Mouse (Mus musculus): ENCODE data around the gene Hrg. TPM values are rescaled to one million over a fixed set of nuclear protein-coding genes. Genes with fewer than 3 reads are reported as not detected.
"Not testable (repeated sequence)": the region's sequence is repeated elsewhere in the genome, so short reads cannot be mapped to it uniquely, and the experiment has no call there.

The Hrg gene
- polyA plus RNA-seq, 1 experiment from 2014 or later = 0.08 TPM

DNA sequence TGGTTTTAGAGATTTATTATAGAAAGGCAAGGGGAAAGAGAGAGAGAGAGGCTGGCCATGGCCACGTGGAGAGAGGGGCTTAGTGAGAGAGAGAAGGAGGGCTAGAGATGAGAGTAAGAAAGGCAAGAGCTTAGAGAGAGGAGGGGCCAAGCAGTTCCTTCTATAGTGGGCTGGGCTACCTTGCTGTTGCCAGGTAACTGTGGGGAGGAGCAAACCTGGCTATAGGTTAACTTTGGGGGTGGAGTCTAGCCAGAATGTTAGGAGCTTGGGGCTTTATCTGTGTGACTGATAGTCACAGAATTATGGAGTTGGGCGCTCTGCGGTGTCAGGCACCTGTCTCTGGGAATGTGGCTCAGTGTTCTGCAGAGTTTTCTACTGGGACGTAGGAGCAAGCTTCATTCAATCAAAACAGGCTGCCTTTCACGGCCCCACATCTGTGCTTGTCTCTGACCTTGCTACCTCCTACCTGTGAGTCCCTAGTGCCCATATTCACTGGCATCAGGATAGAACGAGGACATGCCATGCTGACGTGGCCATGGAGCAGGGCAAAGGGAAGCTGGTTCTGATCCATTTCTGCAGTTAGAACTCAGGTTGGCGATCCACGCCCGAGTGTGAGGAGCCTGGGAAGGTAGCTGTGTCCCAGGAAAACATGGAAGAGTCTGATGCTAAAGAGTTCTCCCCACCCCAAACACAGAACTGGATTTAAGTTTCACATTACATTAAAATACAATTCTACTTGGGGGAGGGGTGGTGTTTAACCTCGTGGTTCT, 19.3 kb upstream of the Hrg start:
- DNase-seq (ENCODE audit: low spot score) = no peak
- 79% methylated on average over 11 of the region's 11 CpGs for WGBS

DNA sequence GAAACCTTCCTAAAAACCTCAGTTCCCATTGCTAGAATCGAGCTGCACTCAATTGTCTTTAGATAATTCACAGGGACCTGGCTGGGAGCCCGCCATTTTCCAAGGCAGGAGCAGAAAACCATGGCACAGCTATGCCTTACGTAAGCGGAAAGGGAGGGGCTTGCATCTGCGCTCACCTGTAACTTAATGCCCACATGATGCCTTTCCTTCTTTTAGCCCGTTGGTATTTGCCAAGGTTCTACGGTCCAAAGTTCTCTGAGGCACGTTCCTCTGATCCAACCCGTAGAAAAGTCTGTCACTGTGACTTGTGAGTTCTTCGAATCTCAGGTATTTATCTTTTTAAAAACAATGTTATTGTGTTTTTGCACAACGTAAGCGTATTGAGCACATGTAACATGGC, 13.2 kb upstream of the Hrg start:
- Histone ChIP-seq H3K27ac (no peak overlapping the region), H3K9me3 (no peaks in the 10 kb centered on the region), H3K4me1 (no peaks in the 10 kb centered on the region), H3K4me3 (no peak overlapping the region), H3K27me3 (ENCODE audit: insufficient read depth, poor library complexity, severe bottlenecking) (no peaks in the 10 kb centered on the region), H3K36me3 (no peaks in the 10 kb centered on the region)
- DNase-seq (ENCODE audit: low spot score) = no peak
- 85% methylated on average over 12 of the region's 12 CpGs for WGBS

More for the DNA sequence above, 19.3 kb upstream of the Hrg start:
- Histone ChIP-seq H3K27me3 (ENCODE audit: insufficient read depth, poor library complexity, severe bottlenecking) (no peaks in the 10 kb centered on the region), H3K4me1 (no peaks in the 10 kb centered on the region), H3K9me3 (no peaks in the 10 kb centered on the region), H3K4me3 (no peak overlapping the region), H3K27ac (no peak overlapping the region), H3K36me3 (no peaks in the 10 kb centered on the region)

DNA sequence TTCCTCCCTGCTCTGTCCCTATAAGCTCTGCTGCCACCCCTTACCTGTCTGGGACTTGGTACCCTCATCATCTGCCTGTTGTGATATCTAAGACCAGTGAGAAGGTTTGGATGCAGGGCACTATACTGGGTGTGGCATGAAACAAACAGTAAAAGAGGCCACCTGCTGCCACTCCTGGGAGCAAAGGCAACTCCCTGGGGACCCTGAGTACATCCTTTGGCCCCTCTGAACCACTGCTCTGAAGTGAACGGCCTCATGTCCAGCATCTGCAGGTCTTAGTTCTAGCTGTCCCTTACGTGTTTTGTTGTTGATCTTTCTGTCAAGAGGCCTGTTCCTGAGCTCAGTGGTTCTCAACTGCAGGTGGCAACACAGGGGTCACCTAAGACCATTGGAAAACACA, 12.3 kb upstream of the Hrg start:
- H3K27me3 ChIP-seq (ENCODE audit: insufficient read depth, poor library complexity, severe bottlenecking) = no peaks in the 10 kb centered on the region
- no peak overlapping the region for H3K4me3 ChIP-seq
- H3K36me3 ChIP-seq = no peaks in the 10 kb centered on the region
- no peaks in the 10 kb centered on the region for H3K9me3 ChIP-seq
- no peak overlapping the region for H3K27ac ChIP-seq
- WGBS = 75% methylated on average over 2 of the region's 2 CpGs
- H3K4me1 ChIP-seq = no peaks in the 10 kb centered on the region
- DNase-seq (ENCODE audit: low spot score) = no peak

DNA sequence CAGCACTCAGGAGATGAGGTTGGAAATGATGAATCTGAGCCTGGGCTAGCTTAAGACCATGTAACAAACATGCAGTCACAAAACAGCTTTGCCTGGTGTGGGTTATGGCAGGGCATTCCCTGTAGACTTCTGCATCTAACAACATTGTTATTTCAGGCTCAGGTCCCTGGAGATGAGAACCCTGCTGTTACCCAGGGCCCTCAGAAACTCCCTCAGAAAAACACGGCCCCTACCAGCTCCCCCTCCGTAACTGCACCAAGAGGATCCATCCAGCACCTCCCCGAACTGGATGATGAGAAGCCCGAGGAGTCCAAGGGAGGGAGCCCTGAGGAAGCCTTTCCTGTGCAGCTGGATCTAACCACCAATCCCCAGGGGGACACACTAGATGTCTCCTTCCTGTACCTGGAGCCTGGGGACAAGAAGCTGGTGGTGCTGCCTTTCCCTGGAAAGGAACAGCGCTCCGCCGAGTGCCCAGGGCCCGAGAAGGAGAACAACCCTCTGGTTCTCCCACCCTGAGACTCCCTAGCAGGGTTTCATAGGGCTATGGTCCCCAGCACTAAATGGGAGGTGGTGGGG, 11.7 kb upstream of the Hrg start:
- H3K27ac ChIP-seq = no peak overlapping the region
- H3K36me3 ChIP-seq = no peaks in the 10 kb centered on the region
- DNase-seq (ENCODE audit: low spot score) = no peak
- H3K27me3 ChIP-seq (ENCODE audit: insufficient read depth, poor library complexity, severe bottlenecking) = no peaks in the 10 kb centered on the region
- no peak overlapping the region for H3K4me3 ChIP-seq
- H3K9me3 ChIP-seq = no peaks in the 10 kb centered on the region
- H3K4me1 ChIP-seq = no peaks in the 10 kb centered on the region
- whole genome bisulfite sequencing = 77% methylated on average over 8 of the region's 8 CpGs

DNA sequence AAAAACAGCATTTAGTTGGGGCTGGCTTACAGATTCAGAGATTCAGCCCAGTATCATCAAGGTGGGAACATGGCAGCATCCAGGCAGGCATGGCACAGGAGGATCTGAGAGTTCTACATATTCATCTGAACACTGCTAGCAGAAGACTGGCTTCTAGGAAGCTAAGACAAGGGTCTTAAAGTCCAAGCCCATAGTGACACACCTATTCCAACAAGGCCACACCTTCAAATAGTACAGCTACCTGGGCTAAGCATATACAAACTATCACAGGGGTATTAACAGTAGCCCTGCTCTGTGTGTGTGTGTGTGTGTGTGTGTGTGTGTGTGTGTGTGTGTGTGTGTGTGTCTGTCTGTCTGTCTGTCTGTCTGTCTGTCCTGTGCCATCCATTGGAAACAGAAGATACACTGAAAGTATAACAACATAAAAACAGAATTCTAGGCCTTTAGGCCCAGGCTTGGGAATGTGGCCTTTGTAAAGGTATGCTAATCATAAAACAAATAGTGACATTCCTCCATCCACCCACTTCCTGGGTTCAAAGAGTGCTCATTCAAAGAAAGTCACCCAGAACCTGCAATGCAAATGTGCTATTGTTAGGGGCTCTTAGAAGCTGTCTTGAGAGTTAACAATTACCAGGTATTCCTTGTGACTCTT, 8.9 kb upstream of the Hrg start:
- H3K27me3 ChIP-seq (ENCODE audit: insufficient read depth, poor library complexity, severe bottlenecking); DNase-seq (ENCODE audit: low spot score); H3K4me3 ChIP-seq; H3K36me3 ChIP-seq; H3K4me1 ChIP-seq; H3K9me3 ChIP-seq; H3K27ac ChIP-seq: not testable (repeated sequence)

DNA sequence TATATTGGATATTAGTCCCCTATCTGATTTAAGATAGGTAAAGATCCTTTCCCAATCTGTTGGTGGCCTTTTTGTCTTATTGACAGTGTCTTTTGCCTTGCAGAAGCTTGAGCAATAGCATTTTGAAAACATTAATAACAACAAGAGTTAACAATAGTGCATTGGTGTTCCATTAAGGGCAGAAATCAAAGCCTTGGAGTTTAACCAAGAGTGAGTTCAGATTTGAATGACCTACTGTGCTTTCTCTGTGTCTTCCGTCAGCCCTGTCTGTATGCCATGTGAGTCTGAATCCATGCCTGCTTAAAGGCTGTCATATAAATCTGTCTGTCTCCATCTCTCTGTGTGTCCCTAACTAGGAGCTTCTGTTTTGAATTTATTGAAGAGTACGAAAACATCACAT, 3.5 kb upstream of the Hrg start:
- Histone ChIP-seq H3K27me3 (ENCODE audit: insufficient read depth, poor library complexity, severe bottlenecking) (no peaks in the 10 kb centered on the region), H3K9me3 (no peaks in the 10 kb centered on the region), H3K36me3 (no peaks in the 10 kb centered on the region), H3K4me3 (no peak overlapping the region), H3K27ac (no peak overlapping the region), H3K4me1 (peaks cover 4% of the 10 kb centered on the region; the same call in 1 of the 2 replicates)
- 87% methylated on average over 2 of the region's 2 CpGs for WGBS
- no peak for DNase-seq (ENCODE audit: low spot score)

DNA sequence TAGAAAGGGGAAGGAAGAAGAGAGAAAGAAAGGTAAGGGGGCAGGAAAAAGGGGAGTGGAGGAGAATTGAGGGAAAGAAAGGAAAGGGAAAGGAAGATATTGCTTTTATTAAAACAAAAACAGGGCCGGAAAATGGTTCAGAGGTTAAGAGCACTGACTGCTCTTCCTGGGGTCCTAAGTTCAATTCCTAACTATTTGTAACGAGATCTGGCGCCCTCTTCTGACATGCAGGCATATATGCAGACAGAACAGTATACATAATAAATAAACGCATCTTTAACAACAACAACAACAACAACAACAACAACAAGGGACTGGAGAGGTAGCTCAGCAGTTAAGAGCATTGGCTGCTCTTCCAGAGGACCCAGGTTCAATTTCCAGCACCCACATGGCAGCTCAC, 2.2 kb downstream of the Hrg start:
- Histone ChIP-seq H3K4me3 (no peak overlapping the region), H3K27ac (no peak overlapping the region), H3K36me3 (no peaks in the 10 kb centered on the region), H3K9me3 (no peaks in the 10 kb centered on the region), H3K4me1 (peaks cover 4% of the 10 kb centered on the region; the same call in 1 of the 2 replicates), H3K27me3 (ENCODE audit: insufficient read depth, poor library complexity, severe bottlenecking) (no peaks in the 10 kb centered on the region)
- 31% methylated on average over 4 of the region's 4 CpGs for WGBS
- no peak for DNase-seq (ENCODE audit: low spot score)

DNA sequence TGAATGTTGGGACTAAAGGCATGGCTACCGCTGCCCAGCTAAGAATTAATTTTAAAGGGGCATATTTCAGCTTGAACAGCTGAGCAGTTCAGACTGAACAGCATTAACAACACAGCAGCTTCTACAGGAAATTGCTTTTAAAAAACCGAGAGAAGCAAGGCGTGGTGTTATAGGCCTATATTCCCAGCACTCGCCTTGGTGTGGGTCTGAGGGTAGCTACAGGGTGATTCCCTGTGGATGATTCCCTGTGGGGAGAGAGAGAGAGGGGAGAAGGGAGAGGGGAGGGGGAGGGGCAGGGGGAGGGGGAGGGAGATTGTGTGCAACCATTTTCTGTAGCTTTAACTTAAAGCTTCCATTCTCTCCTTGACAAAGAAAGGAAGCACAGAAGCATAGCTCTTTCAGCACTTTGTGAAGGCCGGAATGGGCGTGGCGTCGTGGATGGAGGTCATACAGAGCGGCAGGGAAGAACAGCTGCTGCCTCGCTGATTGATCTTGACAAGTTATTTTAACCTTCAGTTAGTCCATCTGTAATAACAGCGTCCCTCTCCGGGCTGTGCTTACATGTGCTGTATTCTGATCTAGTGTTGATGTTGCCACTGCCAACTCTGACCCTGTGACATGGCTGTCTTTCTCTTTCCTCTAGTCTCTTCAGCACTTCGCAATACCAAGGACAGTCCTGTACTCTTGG, 4.7 kb downstream of the Hrg start:
- Histone ChIP-seq H3K36me3 (no peaks in the 10 kb centered on the region), H3K27ac (no peak overlapping the region), H3K4me1 (peaks cover 4% of the 10 kb centered on the region; the same call in 1 of the 2 replicates), H3K9me3 (no peaks in the 10 kb centered on the region), H3K27me3 (ENCODE audit: insufficient read depth, poor library complexity, severe bottlenecking) (no peaks in the 10 kb centered on the region), H3K4me3 (no peak overlapping the region)
- WGBS = 66% methylated on average over 13 of the region's 13 CpGs
- peak; percentile 56 for DNase-seq (ENCODE audit: low spot score)

DNA sequence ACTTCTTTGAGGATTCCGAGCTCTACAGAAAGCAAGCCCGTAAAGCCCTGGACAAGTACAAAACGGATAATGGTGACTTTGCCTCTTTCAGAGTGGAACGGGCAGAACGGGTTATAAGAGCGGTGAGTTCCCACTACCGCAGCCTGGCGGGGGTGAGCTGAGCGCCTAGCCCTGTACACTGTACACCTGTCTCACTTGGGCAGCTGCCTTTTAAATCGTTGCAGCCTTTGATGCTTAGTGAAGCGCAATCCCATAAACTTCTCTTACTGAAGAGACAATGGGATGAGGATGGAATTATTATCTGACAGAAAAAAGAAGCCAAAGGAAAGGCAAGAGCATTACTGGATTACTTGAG, 5.2 kb downstream of the Hrg start:
- H3K4me1 ChIP-seq = peaks cover 4% of the 10 kb centered on the region; the same call in 1 of the 2 replicates
- no peaks in the 10 kb centered on the region for H3K36me3 ChIP-seq
- no peak overlapping the region for H3K27ac ChIP-seq
- 80% methylated on average over 11 of the region's 11 CpGs for WGBS
- H3K4me3 ChIP-seq = no peak overlapping the region
- no peaks in the 10 kb centered on the region for H3K27me3 ChIP-seq (ENCODE audit: insufficient read depth, poor library complexity, severe bottlenecking)
- no peaks in the 10 kb centered on the region for H3K9me3 ChIP-seq
- DNase-seq (ENCODE audit: low spot score) = no peak

DNA sequence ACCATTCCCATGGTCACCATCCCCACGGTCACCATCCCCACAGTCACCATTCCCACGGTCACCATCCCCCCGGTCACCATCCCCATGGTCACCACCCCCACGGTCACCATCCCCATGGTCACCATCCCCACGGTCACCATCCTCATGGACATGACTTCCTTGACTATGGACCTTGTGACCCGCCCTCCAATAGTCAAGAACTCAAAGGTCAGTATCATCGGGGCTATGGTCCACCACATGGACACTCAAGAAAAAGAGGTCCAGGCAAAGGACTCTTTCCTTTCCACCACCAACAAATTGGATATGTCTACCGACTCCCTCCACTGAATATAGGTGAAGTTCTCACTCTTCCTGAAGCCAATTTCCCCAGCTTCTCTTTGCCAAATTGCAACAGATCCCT, 10.2 kb downstream of the Hrg start:
- DNase-seq (ENCODE audit: low spot score) = no peak
- Histone ChIP-seq H3K9me3 (no peaks in the 10 kb centered on the region), H3K4me1 (no peaks in the 10 kb centered on the region), H3K36me3 (no peaks in the 10 kb centered on the region), H3K27me3 (ENCODE audit: insufficient read depth, poor library complexity, severe bottlenecking) (no peaks in the 10 kb centered on the region), H3K27ac (no peak overlapping the region), H3K4me3 (no peak overlapping the region)
- 90% methylated on average over 8 of the region's 8 CpGs for WGBS

DNA sequence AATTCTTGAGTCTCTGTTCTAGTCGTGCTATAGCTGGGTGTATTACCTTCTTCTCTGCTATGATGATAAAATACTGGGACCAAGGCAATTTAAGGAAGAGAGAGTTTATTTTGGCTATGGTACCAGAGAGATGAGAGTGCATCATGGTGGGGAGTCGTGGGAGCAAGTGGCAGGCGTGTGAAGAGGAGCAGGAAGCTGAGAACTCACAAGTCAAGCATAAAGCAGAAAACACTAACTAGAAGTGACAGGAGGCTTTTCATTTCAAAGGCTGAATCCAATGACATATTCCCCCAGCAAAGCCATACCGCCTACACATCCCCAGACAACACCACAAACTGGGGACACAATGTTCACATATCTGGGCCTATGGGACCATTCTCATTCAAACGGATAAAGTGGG, 11.4 kb downstream of the Hrg start:
- no peaks in the 10 kb centered on the region for H3K27me3 ChIP-seq (ENCODE audit: insufficient read depth, poor library complexity, severe bottlenecking)
- no peaks in the 10 kb centered on the region for H3K36me3 ChIP-seq
- H3K9me3 ChIP-seq = no peaks in the 10 kb centered on the region
- no peak overlapping the region for H3K27ac ChIP-seq
- no peaks in the 10 kb centered on the region for H3K4me1 ChIP-seq
- DNase-seq (ENCODE audit: low spot score) = no peak
- 77% methylated on average over 5 of the region's 5 CpGs for WGBS
- no peak overlapping the region for H3K4me3 ChIP-seq

DNA sequence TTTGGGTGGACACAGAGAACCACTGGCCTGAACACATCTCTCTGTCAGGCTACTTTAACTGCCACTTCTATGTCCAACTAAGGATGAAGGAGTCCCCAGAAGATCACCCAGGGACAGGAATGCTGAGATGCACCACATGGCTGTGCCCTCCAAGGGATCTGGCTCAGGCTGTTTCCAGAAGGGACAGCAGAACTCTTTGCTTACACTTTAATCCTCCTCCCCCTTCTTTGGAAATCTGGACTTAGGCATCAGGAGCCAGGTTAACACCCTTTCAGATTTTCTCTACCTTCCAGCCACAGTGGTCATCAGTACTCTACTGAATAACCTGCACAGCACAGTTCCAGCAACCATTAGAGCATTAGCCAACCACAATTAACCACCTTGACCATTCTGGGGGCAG, 12.4 kb downstream of the Hrg start:
- H3K27ac ChIP-seq = no peak overlapping the region
- H3K27me3 ChIP-seq (ENCODE audit: insufficient read depth, poor library complexity, severe bottlenecking) = no peaks in the 10 kb centered on the region
- no peaks in the 10 kb centered on the region for H3K9me3 ChIP-seq
- peak; percentile 39 for DNase-seq (ENCODE audit: low spot score)
- H3K4me1 ChIP-seq = no peaks in the 10 kb centered on the region
- no peaks in the 10 kb centered on the region for H3K36me3 ChIP-seq
- H3K4me3 ChIP-seq = no peak overlapping the region

DNA sequence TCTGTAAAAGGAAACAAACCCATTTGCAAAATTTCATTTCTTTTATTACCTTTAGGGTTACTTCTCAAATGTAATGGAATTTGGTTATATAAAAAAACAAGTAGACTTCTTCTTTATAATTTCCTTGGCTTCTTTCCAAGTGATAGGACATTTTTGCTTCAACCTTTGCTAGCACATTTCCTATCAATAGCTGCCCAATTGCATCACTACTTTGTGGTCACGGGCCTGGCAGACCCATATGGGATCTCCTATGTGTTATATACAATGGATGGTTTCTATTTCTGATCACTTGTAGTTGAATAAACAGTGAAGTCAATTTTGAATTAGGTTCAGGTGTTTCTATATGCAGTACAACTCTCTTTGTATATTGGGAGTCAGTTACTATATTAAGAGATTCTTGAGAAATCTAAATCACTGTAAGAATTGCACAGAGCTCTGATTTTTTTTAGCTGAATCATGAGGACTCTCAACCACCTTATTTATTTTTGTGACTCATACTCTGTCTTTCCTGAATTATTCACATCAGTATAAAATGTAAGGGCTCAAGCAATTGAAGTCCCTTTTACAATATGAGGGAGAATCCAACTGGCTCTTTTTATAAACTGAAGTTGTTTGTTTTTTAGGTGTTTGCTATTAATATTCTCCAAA, 16.6 kb downstream of the Hrg start:
- H3K9me3 ChIP-seq = no peaks in the 10 kb centered on the region
- DNase-seq (ENCODE audit: low spot score) = peak; percentile 55
- H3K27ac ChIP-seq = no peak overlapping the region
- H3K36me3 ChIP-seq = no peaks in the 10 kb centered on the region
- H3K4me1 ChIP-seq = no peaks in the 10 kb centered on the region
- H3K4me3 ChIP-seq = no peak overlapping the region
- 64% methylated on average over 1 of the region's 1 CpGs for WGBS
- H3K27me3 ChIP-seq (ENCODE audit: insufficient read depth, poor library complexity, severe bottlenecking) = no peaks in the 10 kb centered on the region

Data from heart, embryonic 10.5 days (tissue).